Mouse (Mus musculus) heart, postnatal 0 days (tissue): ENCODE data around the gene Decr2. TPM values are rescaled to one million over a fixed set of nuclear protein-coding genes. Genes with fewer than 3 reads are reported as not detected.

ENCODE experiments used
- ATAC-seq: fragments of 200-750 bp; cut with Nextera tagmentation; 2 replicates; pipeline ENCODE4 v1.8.0; 2017; ENCODE audit warnings: low read depth, moderate number of reproducible peaks, moderate library complexity; ENCODE audit not compliant: insufficient read depth
- DNase-seq: peaks from one replicate; pipeline ENCODE4 v3.0.0-alpha.2; 2016; ENCODE audit warnings: low spot score
- H3K27ac ChIP-seq: fragments of 300-500 bp; sonication (generic); 2 replicates; pipeline ENCODE4 v1.5.1; 2014; ENCODE audit warnings: low read depth, mild to moderate bottlenecking
- H3K27me3 ChIP-seq: fragments of 300-500 bp; sonication (generic); 2 replicates; pipeline ENCODE4 v1.6.1; 2014; ENCODE audit warnings: low read length, mixed read lengths; ENCODE audit not compliant: control insufficient read depth, insufficient read depth
- H3K36me3 ChIP-seq: fragments of 300-500 bp; sonication (generic); replicated peaks from 2 replicates; pipeline ENCODE4 v1.6.1; 2014; ENCODE audit warnings: low read length, mixed read lengths; ENCODE audit not compliant: control insufficient read depth, insufficient read depth
- H3K4me1 ChIP-seq: fragments of 300-500 bp; sonication (generic); 2 replicates; pipeline ENCODE4 v1.6.1; 2014; ENCODE audit warnings: antibody characterized with exemption; ENCODE audit not compliant: control insufficient read depth, insufficient read depth
- H3K4me2 ChIP-seq: fragments of 300-500 bp; sonication (generic); 2 replicates; pipeline ENCODE4 v1.6.1; 2014; ENCODE audit warnings: low read depth, mild to moderate bottlenecking, low read length, moderate library complexity
- H3K4me3 ChIP-seq: fragments of 300-500 bp; sonication (generic); 2 replicates; pipeline ENCODE4 v1.5.1; 2014; ENCODE audit warnings: low read depth, low read length
- H3K9ac ChIP-seq: fragments of 300-500 bp; sonication (generic); replicated peaks from 2 replicates; pipeline ENCODE4 v1.6.1; 2014; ENCODE audit warnings: low read depth, low read length, mixed read lengths
- H3K9me3 ChIP-seq: fragments of 300-500 bp; sonication (generic); replicated peaks from 2 replicates; pipeline ENCODE4 v1.6.1; 2016; ENCODE audit warnings: low read length; ENCODE audit not compliant: control insufficient read depth
- CTCF ChIP-seq: IDR thresholded peaks from 2 replicates; pipeline ENCODE4 v1.5.1; 2016; ENCODE audit warnings: antibody characterized with exemption, control low read depth, low read depth
- EP300 ChIP-seq: IDR thresholded peaks from 2 replicates; pipeline ENCODE4 v1.6.1; 2016; ENCODE audit warnings: antibody characterized with exemption, low read depth
- WGBS: fragments of 180-500 bp; shearing (Covaris S2); extraction: QIAGEN DNeasy Blood & Tissue Kit; methylation state at CpG from one replicate; pipeline ENCODE4 v1.1.7; 2014; 5-methylcytosine and 5-hydroxymethylcytosine counted together
- polyA plus RNA-seq: library from polyadenylated mRNA; unstranded; fragments of >200 nt; fragmentation: Nextera tagmentation; extraction: Ambion mirVana; gene quantifications from 2 replicates; pipeline ENCODE4 v1.2.1, GENCODE M21; 2015
- total RNA-seq: library from RNA; depleted of rRNA; stranded (reverse); fragments of >200 nt; gene quantifications from 2 replicates; pipeline ENCODE4 v1.2.3, GENCODE M21; 2014; ENCODE audit warnings: low replicate concordance; rRNA removed

Decr2 gene
- total and polyA plus RNA-seq, 2 experiments from 2014 or later, result 35.3 to 44.6 TPM

DNA sequence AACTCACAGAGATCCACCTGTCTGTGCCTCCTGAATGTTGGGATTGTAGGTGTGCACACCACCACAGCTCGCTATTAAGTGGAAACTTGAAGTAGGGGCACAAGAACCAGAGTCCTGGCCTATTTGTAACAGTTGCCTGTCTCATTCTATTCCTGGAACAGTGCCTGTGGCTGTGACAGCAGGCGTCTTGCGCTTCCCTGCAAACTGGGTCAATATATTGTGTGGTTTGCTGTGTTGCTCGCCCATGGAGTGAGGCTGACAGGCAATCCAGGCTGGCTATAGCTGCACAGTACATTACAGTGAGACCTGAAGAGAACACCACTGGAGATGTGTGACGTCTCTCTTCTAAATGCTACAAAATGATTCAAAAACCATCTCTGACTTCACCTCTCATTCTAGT, 58.6 kb downstream of the Decr2 start:
- Histone ChIP-seq H3K4me1 (no peaks in the 10 kb centered on the region), H3K36me3 (0 out of 2 replicates have a peak, but pooled peaks cover 7% of the 10 kb centered on the region), H3K9me3 (no peaks in the 10 kb centered on the region), H3K27ac (no peak overlapping the region), H3K9ac (no peak overlapping the region), H3K4me3 (no peak overlapping the region), H3K4me2 (no peak overlapping the region), H3K27me3 (no peaks in the 10 kb centered on the region)
- 74% methylated on average over 5 of the region's 5 CpGs for WGBS
- ATAC-seq (no peak), DNase-seq (no peak)
- TF ChIP-seq CTCF, result no peak
- no peak for TF ChIP-seq EP300

Other genes starting within 250 kb of the Decr2 start
- 3.8 TPM in 1 of 2 replicates, not detected in the other for gene Gm20683, start 248.6 kb downstream of the Decr2 start, total RNA-seq
- 1.5 and 1.8 TPM in 2 replicates for gene Gm20683, start 248.6 kb downstream of the Decr2 start, polyA plus RNA-seq
- gene Rhot2, start 245.5 kb downstream of the Decr2 start, total RNA-seq, result 88.2 and 116 TPM in 2 replicates
- gene Rhot2, start 245.5 kb downstream of the Decr2 start, polyA plus RNA-seq, result 27.1 and 27.5 TPM in 2 replicates
- 19.3 and 36.7 TPM in 2 replicates for gene Wdr90, start 228.8 kb downstream of the Decr2 start, total RNA-seq
- 3.1 and 4.2 TPM in 2 replicates for gene Wdr90, start 228.8 kb downstream of the Decr2 start, polyA plus RNA-seq
- gene Mcrip2, start 221.6 kb downstream of the Decr2 start, total RNA-seq, result 202 and 225 TPM in 2 replicates
- gene Mcrip2, start 221.6 kb downstream of the Decr2 start, polyA plus RNA-seq, result 346 and 357 TPM in 2 replicates
- 23.1 and 28.1 TPM in 2 replicates for gene Mettl26, start 215.3 kb downstream of the Decr2 start, total RNA-seq
- 27.8 and 28.0 TPM in 2 replicates for gene Mettl26, start 215.3 kb downstream of the Decr2 start, polyA plus RNA-seq
- gene Wfikkn1, start 209.5 kb downstream of the Decr2 start, total RNA-seq, result not detected in 2 replicates
- 0.07 and 0.11 TPM in 2 replicates for gene Wfikkn1, start 209.5 kb downstream of the Decr2 start, polyA plus RNA-seq
- gene Rab40c, start 170.6 kb downstream of the Decr2 start, total RNA-seq, result 11.4 and 22.5 TPM in 2 replicates
- gene Rab40c, start 170.6 kb downstream of the Decr2 start, polyA plus RNA-seq, result 10.3 and 10.4 TPM in 2 replicates
- gene Pigq, start 145.4 kb downstream of the Decr2 start, total RNA-seq, result 67.9 and 88.0 TPM in 2 replicates
- 46.4 and 47.2 TPM in 2 replicates for gene Pigq, start 145.4 kb downstream of the Decr2 start, polyA plus RNA-seq
- not detected in 2 replicates for gene Nhlrc4, start 145.4 kb downstream of the Decr2 start, total RNA-seq
- 0.19 TPM in 1 of 2 replicates, not detected in the other for gene Nhlrc4, start 145.4 kb downstream of the Decr2 start, polyA plus RNA-seq
- gene A930017K11Rik, start 137.8 kb downstream of the Decr2 start, total RNA-seq, result not detected in 2 replicates
- gene A930017K11Rik, start 137.8 kb downstream of the Decr2 start, polyA plus RNA-seq, result not detected in 2 replicates
- gene Capn15, start 104.5 kb downstream of the Decr2 start, total RNA-seq, result 6.0 and 8.7 TPM in 2 replicates
- 7.0 and 7.4 TPM in 2 replicates for gene Capn15, start 104.5 kb downstream of the Decr2 start, polyA plus RNA-seq
- gene Rab11fip3, start 20.8 kb downstream of the Decr2 start, total RNA-seq, result 7.9 and 12.4 TPM in 2 replicates
- gene Rab11fip3, start 20.8 kb downstream of the Decr2 start, polyA plus RNA-seq, result 6.1 and 8.7 TPM in 2 replicates
- 28.5 and 60.6 TPM in 2 replicates for gene Nme4, start 5.3 kb upstream of the Decr2 start, total RNA-seq
- gene Nme4, start 5.3 kb upstream of the Decr2 start, polyA plus RNA-seq, result 26.5 and 27.5 TPM in 2 replicates
- 2.1 and 2.5 TPM in 2 replicates for gene Tmem8, start 23.0 kb upstream of the Decr2 start, total RNA-seq
- 0.51 and 0.69 TPM in 2 replicates for gene Tmem8, start 23.0 kb upstream of the Decr2 start, polyA plus RNA-seq
- 213 and 275 TPM in 2 replicates for gene Mrpl28, start 33.2 kb upstream of the Decr2 start, total RNA-seq
- 222 and 226 TPM in 2 replicates for gene Mrpl28, start 33.2 kb upstream of the Decr2 start, polyA plus RNA-seq
- 15.9 and 21.2 TPM in 2 replicates for gene Axin1, start 48.4 kb upstream of the Decr2 start, total RNA-seq
- gene Axin1, start 48.4 kb upstream of the Decr2 start, polyA plus RNA-seq, result 3.3 and 4.2 TPM in 2 replicates
- gene Pdia2, start 108.8 kb upstream of the Decr2 start, total RNA-seq, result 0.85 TPM in 1 of 2 replicates, not detected in the other
- gene Pdia2, start 108.8 kb upstream of the Decr2 start, polyA plus RNA-seq, result 0.10 TPM in 1 of 2 replicates, not detected in the other
- 1.5 and 6.4 TPM in 2 replicates for gene Rgs11, start 112.6 kb upstream of the Decr2 start, total RNA-seq
- 1.2 and 1.5 TPM in 2 replicates for gene Rgs11, start 112.6 kb upstream of the Decr2 start, polyA plus RNA-seq
- gene Arhgdig, start 117.4 kb upstream of the Decr2 start, total RNA-seq, result 0.58 and 1.9 TPM in 2 replicates
- 1.4 TPM in 2 replicates for gene Arhgdig, start 117.4 kb upstream of the Decr2 start, polyA plus RNA-seq
- 53.1 and 55.6 TPM in 2 replicates for gene Fam234a, start 153.9 kb upstream of the Decr2 start, total RNA-seq
- gene Fam234a, start 153.9 kb upstream of the Decr2 start, polyA plus RNA-seq, result 50.8 and 55.7 TPM in 2 replicates
- 36.7 and 41.5 TPM in 2 replicates for gene Luc7l, start 162.6 kb upstream of the Decr2 start, total RNA-seq
- gene Luc7l, start 162.6 kb upstream of the Decr2 start, polyA plus RNA-seq, result 34.4 and 36.1 TPM in 2 replicates